Mouse (Mus musculus) embryonic fibroblast, embryonic 13.5 days (primary cell): ENCODE data around the gene Gm20388.

Source experiments
- CTCF ChIP-seq: IDR thresholded peaks from 2 replicates; pipeline ENCODE4 v1.5.1; 2011; ENCODE audit warnings: mild to moderate bottlenecking, control low read depth, low read length, moderate library complexity, borderline replicate concordance; ENCODE audit not compliant: insufficient read depth
- POLR2A ChIP-seq: IDR thresholded peaks from 2 replicates; pipeline ENCODE4 v1.6.1; 2011; ENCODE audit warnings: low read depth, mild to moderate bottlenecking, control low read depth, low read length, moderate library complexity

DNA sequence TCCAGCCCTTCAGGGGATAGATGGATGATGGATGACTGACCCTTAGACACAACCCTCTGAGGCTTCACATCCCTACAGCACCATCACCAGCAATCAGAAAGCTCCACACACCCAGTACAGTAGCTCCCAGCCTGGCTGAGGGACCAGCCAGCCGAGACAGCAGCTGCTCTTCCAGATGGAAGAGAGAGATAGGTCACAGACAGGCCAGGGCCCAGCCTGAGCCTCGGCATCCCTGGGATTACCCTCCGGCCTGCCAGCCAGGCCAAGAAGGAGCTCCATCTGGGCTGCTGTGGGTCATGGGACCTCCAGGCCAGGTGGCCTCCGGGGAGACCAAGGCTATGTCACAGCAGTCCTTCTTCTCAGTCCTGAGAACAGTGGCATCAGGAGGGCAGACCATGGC, 2332.7 kb downstream of the Gm20388 start:
- TF ChIP-seq CTCF: no peak
- TF ChIP-seq POLR2A: no peak
